Mouse (Mus musculus) embryonic fibroblast, embryonic 13.5 days (primary cell): ENCODE measurements around the gene Olfr922.

Experiments used
- CTCF ChIP-seq: IDR thresholded peaks from 2 replicates; pipeline ENCODE4 v1.5.1; 2011; ENCODE audit warnings: mild to moderate bottlenecking, control low read depth, low read length, moderate library complexity, borderline replicate concordance; ENCODE audit not compliant: insufficient read depth
- POLR2A ChIP-seq: IDR thresholded peaks from 2 replicates; pipeline ENCODE4 v1.6.1; 2011; ENCODE audit warnings: low read depth, mild to moderate bottlenecking, control low read depth, low read length, moderate library complexity

- TF ChIP-seq CTCF (no peak), POLR2A (no peak)
Observed at GRCm38 (mm10) chr9:38805696-38806095, 8.7 kb upstream of the Olfr922 start.
